Mouse (Mus musculus) neutrophil, adult 5-6 weeks (primary cell): ENCODE measurements around the gene Zfp101. TPM values are rescaled to one million over a fixed set of nuclear protein-coding genes. Genes with fewer than 3 reads are reported as not detected.
A peak's percentile ranks its signal among the peaks of the same experiment; 100 is the strongest.

Experiments
- ATAC-seq: fragments of 151-379, 151-347 bp; 2 replicates; pipeline ENCODE4 v1.8.0; 2017; ENCODE audit warnings: mild to moderate bottlenecking, moderate TSS enrichment; ENCODE audit not compliant: insufficient number of reproducible peaks, poor library complexity, low FRiP score, severe bottlenecking; ENCODE audit errors: extremely low read depth
- total RNA-seq: library from RNA; stranded (forward); fragments of 200-1000 nt; gene quantifications from 2 replicates; pipeline ENCODE4 v1.2.3, GENCODE M21; 2017

The Zfp101 gene
- total RNA-seq: 17.2 and 18.7 TPM in 2 replicates

DNA sequence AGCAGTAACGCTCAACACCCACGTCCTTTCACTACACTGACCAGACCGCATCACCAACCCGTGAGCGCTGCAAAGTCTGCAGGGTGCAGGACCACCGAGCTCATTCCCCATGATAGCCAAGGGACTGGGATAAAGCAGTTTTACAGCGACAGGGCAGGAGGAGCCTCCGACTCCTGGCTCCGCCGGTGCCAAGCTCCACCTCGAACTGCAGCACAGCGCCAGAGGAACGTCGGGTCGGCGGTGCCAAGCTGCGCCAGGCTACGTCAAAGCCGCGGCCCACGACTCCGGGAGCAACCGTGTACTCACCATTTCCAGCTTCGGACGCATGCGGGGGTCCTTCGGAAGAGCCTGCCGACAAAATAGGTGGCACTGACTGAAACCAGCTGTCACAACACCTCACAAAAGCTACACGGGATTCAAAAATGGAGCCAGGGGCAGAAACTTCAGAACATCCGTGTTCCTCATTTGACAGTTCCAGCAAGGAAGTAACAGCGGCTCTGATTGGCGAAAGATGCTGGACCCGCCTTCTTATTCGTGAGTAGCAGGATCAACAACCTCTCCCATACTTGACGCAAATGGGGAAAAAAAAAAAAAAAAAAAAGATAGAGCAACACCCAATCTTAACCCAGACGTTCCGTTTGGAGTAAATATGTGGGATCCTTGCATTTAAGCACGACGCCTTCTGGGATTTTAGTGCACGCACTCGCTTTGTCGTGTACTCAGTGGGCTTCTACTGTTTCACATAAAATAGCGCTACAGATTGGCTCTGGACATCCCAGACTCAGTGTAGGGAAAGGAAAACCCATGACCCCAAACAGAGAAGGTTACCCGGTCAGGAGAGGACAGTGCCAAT lies at the start of gene Zfp101:
Zfp101 (minus strand) TSS at position 460 of the 853 bp plus-strand sequence.
- peak; percentile 99 for ATAC-seq

DNA sequence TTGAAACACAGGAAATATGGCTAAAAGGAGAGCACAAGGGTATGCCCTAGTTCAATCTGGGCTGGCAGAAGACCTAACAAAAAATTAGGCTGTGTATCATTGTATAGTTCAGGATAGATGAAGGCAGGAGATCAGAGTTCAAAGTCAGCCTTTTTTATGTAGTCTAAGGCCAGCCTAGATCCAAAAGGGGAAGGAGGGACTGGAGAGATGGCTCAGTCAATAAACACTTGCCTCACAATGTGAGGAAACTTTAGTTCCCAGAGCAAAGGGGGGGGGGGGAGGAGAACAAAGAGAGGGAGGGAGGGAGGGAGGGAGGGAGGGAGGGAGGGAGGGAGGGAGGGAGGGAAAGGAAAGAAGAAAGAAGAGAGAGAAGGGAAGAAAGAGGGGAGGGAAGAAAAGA lies 46.7 kb upstream of the Zfp101 start:
- ATAC-seq: no peak

GRCm38 (mm10) chr17:33439922-33440321 lies 45.5 kb upstream of the Zfp101 start:
- no peak for ATAC-seq

- peak; percentile 83 for ATAC-seq
Measured at GRCm38 (mm10) chr17:33439148-33439547, 44.7 kb upstream of the Zfp101 start.

DNA sequence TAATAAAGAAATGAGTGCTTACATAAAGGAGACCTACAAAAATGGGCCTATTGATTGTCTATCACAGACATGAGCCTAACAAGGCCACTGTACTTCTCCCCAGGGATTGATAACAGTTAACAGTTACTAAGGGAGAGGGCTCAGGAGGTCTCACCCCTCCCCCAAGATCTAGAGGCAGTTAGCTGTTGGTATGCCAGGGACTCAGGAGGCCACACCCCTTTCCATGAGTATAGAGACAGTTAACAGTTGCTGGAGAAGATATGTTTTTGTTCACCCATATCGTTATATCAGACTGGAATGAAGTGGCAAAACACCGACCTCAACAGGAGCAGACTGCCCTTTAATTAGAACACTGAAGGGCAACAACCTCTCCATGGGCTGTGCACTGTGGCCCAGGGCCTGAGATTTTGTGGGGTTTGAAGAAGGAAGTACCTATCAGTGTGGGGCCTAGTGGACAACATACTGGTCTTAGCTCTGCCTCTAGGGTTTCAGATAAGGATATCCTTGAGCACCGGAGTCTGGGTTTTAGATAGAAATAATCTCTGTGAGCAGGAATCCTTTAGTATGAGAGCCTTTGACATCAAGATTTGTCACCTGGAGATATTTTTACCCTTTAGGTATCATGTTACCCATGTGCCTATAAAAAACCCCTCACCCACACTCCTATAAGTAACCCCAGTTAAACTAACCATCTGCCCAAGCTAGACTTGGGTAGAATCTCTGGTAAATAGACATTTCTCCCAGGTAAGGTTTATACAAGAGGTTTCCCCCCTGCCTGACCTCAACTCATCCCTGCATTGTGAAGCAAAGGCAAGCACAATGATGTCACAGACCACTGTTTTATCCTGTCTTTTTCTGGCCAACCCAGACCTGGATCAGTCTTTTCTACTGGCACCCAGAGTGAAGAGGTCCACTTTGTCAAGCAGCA lies 37.8 kb upstream of the Zfp101 start, which contains the start of gene Actl9:
Actl9 (plus strand) TSS at position 878 of the 928 bp plus-strand sequence.
- ATAC-seq: no peak

DNA sequence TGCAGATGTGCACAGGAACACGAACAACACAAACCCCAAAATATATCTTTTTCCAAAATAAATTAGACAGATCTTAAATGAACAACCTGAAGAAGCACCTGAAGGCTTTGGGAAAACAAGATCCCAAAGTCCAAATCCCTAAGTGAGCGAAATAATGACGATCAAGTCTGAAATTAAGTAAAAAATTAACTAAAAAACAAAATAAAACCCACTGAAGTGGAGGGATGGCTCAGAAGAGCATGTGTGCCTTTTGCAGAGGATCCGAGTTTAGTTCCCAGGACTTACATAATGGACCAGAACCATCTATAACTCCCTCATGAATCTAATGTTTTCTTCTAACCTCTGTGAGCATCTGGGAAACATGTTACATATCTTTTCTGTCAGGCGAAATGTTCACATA lies 2.2 kb downstream of the Zfp101 start:
- no peak for ATAC-seq

- ATAC-seq: no peak
Measured at GRCm38 (mm10) chr17:33385705-33386104, 8.7 kb downstream of the Zfp101 start.

GRCm38 (mm10) chr17:33372795-33373194 lies 21.6 kb downstream of the Zfp101 start:
- ATAC-seq: no peak

DNA sequence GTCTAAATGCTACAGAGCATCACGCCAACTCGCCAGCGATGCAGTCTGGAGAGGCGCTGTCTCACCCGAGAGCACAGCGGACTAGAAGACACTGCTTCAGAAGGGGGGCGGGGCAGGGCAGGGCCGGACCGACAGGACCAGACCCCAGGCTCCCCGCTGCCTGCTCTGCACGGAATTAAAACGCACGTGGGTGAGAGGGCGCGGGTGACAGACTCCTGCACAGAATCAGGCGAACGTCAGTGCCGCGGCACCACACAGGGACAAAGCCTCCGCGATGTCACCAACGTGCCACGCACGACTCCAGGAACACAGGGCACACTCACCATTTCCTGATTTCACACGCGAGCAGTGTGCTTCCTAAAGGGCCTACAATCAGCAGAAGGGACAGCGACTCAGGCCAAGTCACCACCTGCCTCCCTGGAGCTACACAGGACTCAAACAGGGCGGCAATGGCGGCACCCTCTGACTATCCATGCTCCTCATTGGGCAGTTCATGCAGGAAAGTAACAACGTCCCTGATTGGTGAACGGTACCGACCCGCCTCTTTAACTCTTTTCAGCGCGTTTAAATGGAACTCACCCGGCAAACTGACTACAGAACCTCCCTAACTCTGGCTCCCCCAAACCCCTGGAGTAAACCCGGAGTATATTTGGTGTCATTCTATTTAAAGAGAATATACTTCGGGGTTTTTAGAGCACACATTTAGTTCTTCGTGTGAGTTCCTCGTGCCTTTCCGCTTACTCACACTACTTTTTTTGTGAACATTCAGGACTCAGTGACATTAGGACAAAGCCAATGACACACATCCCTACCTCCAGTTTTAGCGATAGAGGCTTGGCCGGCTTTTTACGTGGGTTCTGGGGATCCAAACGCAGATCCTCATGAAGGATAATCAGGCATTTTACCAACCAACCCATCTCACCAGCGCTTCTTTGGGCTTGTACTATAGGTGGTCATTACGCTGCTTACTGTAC lies 35.7 kb downstream of the Zfp101 start, which contains the start of gene Zfp81:
Zfp81 (minus strand) TSS at position 468 of the 974 bp plus-strand sequence.
- ATAC-seq: peak; percentile 100

DNA sequence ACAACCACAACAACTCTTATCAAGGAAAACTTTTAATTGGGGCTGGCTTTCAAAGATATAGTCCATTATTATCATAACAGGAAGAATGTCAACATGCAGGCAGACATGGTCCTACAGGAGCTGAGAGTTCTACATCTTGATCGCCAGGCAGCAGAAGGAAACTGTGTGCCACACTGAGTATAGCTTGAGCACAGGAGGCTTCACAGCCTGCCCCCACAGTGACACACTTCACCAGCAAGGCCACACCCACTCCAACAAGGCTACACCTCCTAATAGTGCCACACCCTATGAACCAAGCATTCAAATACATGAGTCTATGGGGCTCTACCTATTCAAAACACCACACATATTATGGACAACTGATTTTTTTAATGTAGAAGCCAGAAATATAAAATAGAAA lies 41.5 kb downstream of the Zfp101 start:
- no peak for ATAC-seq

Other genes with a start within 250 kb of the Zfp101 start
- gene Olfr55, start 226.2 kb downstream of the Zfp101 start, total RNA-seq: not detected in 2 replicates
- gene Olfr239, start 203.3 kb downstream of the Zfp101 start, total RNA-seq: not detected in 2 replicates
- gene Olfr1564, start 173.0 kb downstream of the Zfp101 start, total RNA-seq: not detected in 2 replicates
- gene Zfp955a, start 139.5 kb downstream of the Zfp101 start, total RNA-seq: 7.2 and 9.3 TPM in 2 replicates
- gene Olfr63, start 130.0 kb downstream of the Zfp101 start, total RNA-seq: not detected in 2 replicates
- 5.1 and 7.6 TPM in 2 replicates for gene Zfp955b, start 105.1 kb downstream of the Zfp101 start, total RNA-seq
- 6.8 and 7.4 TPM in 2 replicates for gene Zfp81, start 35.8 kb downstream of the Zfp101 start, total RNA-seq
- not detected in 2 replicates for gene Actl9, start 38.3 kb upstream of the Zfp101 start, total RNA-seq
- gene Adamts10, start 129.6 kb upstream of the Zfp101 start, total RNA-seq: 62.0 and 78.5 TPM in 2 replicates
- gene Myo1f, start 161.1 kb upstream of the Zfp101 start, total RNA-seq: 383 and 399 TPM in 2 replicates
- 35.3 and 40.5 TPM in 2 replicates for gene Zfp414, start 234.4 kb upstream of the Zfp101 start, total RNA-seq
- 64.7 and 68.6 TPM in 2 replicates for gene Pram1, start 243.4 kb upstream of the Zfp101 start, total RNA-seq